Mouse (Mus musculus) ES-E14 (cell line): ENCODE measurements at regions not wholly inside any gene's neighbourhood (a gene's known extent, or its start where the extent isn't known, plus 50 kb on each side); places are given as distances from the start of the nearest gene placed in this dataset.
"Not testable (repeated sequence)": the region's sequence is repeated elsewhere in the genome, so short reads cannot be mapped to it uniquely, and the experiment has no call there.

ENCODE experiments used
- DNase-seq: peaks from one replicate; pipeline ENCODE4 v3.0.0-alpha.2; 2013; ENCODE audit warnings: low read depth, low spot score
- H3K27ac ChIP-seq: 2 replicates; pipeline ENCODE4 v1.5.1; 2012; ENCODE audit warnings: low read depth, mild to moderate bottlenecking, low read length, moderate library complexity, mixed read lengths; ENCODE audit not compliant: poor library complexity, insufficient read depth, severe bottlenecking
- H3K36me3 ChIP-seq: 2 replicates; pipeline ENCODE4 v1.6.1; 2012; ENCODE audit warnings: mild to moderate bottlenecking, low read length, moderate library complexity, mixed read lengths; ENCODE audit not compliant: control insufficient read depth, poor library complexity, insufficient read depth, severe bottlenecking
- H3K4me1 ChIP-seq, 2 experiments: fragments of 150-350 bp in 1 of 2; sonication (generic) in 1 of 2; 2 replicates each; pipeline ENCODE4 v1.6.1; 2012; ENCODE audit warnings: low read length in 2 of 2, mild to moderate bottlenecking in 1 of 2, mixed read lengths in 1 of 2; ENCODE audit not compliant: control insufficient read depth in 2 of 2, insufficient read depth in 2 of 2, poor library complexity in 1 of 2
- H3K4me3 ChIP-seq, 2 experiments: fragments of 150-350 bp in 1 of 2; sonication (generic) in 1 of 2; 2 replicates each; pipeline ENCODE4 v1.5.1; 2012; ENCODE audit warnings: low read length in 2 of 2, low read depth in 1 of 2, mild to moderate bottlenecking in 1 of 2, mixed read lengths in 1 of 2; ENCODE audit not compliant: insufficient read depth in 1 of 2, poor library complexity in 1 of 2, severe bottlenecking in 1 of 2
- H3K9ac ChIP-seq: 2 replicates; pipeline ENCODE4 v1.6.1; 2012; ENCODE audit warnings: low read depth, mild to moderate bottlenecking, low read length, mixed read lengths; ENCODE audit not compliant: poor library complexity, insufficient read depth, severe bottlenecking
- H3K9me3 ChIP-seq: fragments of 150-350 bp; sonication (generic); 2 replicates; pipeline ENCODE4 v1.6.1; 2012; ENCODE audit warnings: low read depth, mild to moderate bottlenecking, low read length; ENCODE audit not compliant: control insufficient read depth, insufficient read depth
- CHD2 ChIP-seq: IDR thresholded peaks from 2 replicates; pipeline ENCODE4 v1.6.1; 2014; ENCODE audit warnings: mild to moderate bottlenecking, low read depth, low read length, inconsistent platforms
- HCFC1 ChIP-seq: IDR thresholded peaks from 2 replicates; pipeline ENCODE4 v1.6.1; 2012; ENCODE audit warnings: low read length, inconsistent platforms, borderline replicate concordance; ENCODE audit not compliant: insufficient read depth
- MAFK ChIP-seq: IDR thresholded peaks from 2 replicates; pipeline ENCODE4 v1.6.1; 2014; ENCODE audit warnings: mild to moderate bottlenecking, low read depth, low read length, inconsistent platforms; ENCODE audit not compliant: insufficient read depth
- ZC3H11A ChIP-seq: IDR thresholded peaks from 2 replicates; pipeline ENCODE4 v1.6.1; 2012; ENCODE audit warnings: low read depth, mild to moderate bottlenecking, inconsistent platforms, low read length, borderline replicate concordance
- ZNF384 ChIP-seq: IDR thresholded peaks from 2 replicates; pipeline ENCODE4 v1.6.1; 2012; ENCODE audit warnings: low read depth, low read length, inconsistent platforms
- in situ Hi-C, 2 experiments: fragments of 600-800 bp; cut with MboI; formaldehyde crosslinking; loops; one replicate each; pipeline ENCODE4 v1.15.1; 2025; ENCODE audit warnings: low sequenced_read_pairs in 2 of 2, inconsistent platforms in 1 of 2; ENCODE audit not compliant: unreplicated experiment in 2 of 2

GRCm38 (mm10) chr14:96676213-96676612 lies 157.3 kb upstream of the Klhl1 start:
- Histone ChIP-seq H3K9ac (no peak overlapping the region), H3K36me3 (no peaks in the 10 kb centered on the region), H3K4me1 (no peaks in the 10 kb centered on the region), H3K9me3 (no peaks in the 10 kb centered on the region), H3K4me3 (no peak overlapping the region), H3K27ac (no peak overlapping the region)
- DNase-seq = no peak
- TF ChIP-seq MAFK (no peak), CHD2 (no peak), ZC3H11A (no peak), ZNF384 (no peak), HCFC1 (no peak)
- in situ Hi-C loops = no loop called here

- H3K4me3 ChIP-seq = no peak overlapping the region
- no peak for DNase-seq
- H3K9me3 ChIP-seq = no peaks in the 10 kb centered on the region
- no peaks in the 10 kb centered on the region for H3K36me3 ChIP-seq
- H3K9ac ChIP-seq = no peak overlapping the region
- no peak for TF ChIP-seq HCFC1
- no peak for TF ChIP-seq MAFK
- no peak for TF ChIP-seq ZC3H11A
- TF ChIP-seq ZNF384 = no peak
- H3K4me1 ChIP-seq = no peaks in the 10 kb centered on the region
- no peak overlapping the region for H3K27ac ChIP-seq
- in situ Hi-C loops = no loop called here
Observed at GRCm38 (mm10) chr14:96668635-96669034, 149.7 kb upstream of the Klhl1 start.

- TF ChIP-seq HCFC1 (no peak), MAFK (no peak), CHD2 (no peak), ZC3H11A (no peak), ZNF384 (no peak)
- in situ Hi-C loops = no loop called here
- DNase-seq = no peak
- Histone ChIP-seq H3K4me1 (no peaks in the 10 kb centered on the region), H3K4me3 (no peak overlapping the region), H3K36me3 (no peaks in the 10 kb centered on the region), H3K9ac (no peak overlapping the region), H3K9me3 (no peaks in the 10 kb centered on the region), H3K27ac (no peak overlapping the region)
Observed at GRCm38 (mm10) chr14:96656500-96656899, 137.6 kb upstream of the Klhl1 start.

- Histone ChIP-seq H3K4me1 (no peaks in the 10 kb centered on the region), H3K36me3 (no peaks in the 10 kb centered on the region), H3K27ac (no peak overlapping the region), H3K9me3 (no peaks in the 10 kb centered on the region), H3K4me3 (no peak overlapping the region), H3K9ac (no peak overlapping the region)
- TF ChIP-seq CHD2 = no peak
- TF ChIP-seq ZC3H11A = no peak
- TF ChIP-seq ZNF384 = no peak
- no peak for TF ChIP-seq MAFK
- no peak for TF ChIP-seq HCFC1
- no peak for DNase-seq
- in situ Hi-C loops = no loop called here
Observed at GRCm38 (mm10) chr14:96630291-96630690, 111.4 kb upstream of the Klhl1 start.

GRCm38 (mm10) chr14:96606736-96607135 lies 87.8 kb upstream of the Klhl1 start:
- Histone ChIP-seq H3K4me1 (no peaks in the 10 kb centered on the region), H3K9me3 (no peaks in the 10 kb centered on the region), H3K9ac (no peak overlapping the region), H3K4me3 (no peak overlapping the region), H3K36me3 (no peaks in the 10 kb centered on the region), H3K27ac (no peak overlapping the region)
- in situ Hi-C loops = no loop called here
- DNase-seq = no peak
- no peak for TF ChIP-seq CHD2
- no peak for TF ChIP-seq MAFK
- TF ChIP-seq ZC3H11A = no peak
- no peak for TF ChIP-seq HCFC1
- no peak for TF ChIP-seq ZNF384

- in situ Hi-C loops, H3K4me3 ChIP-seq, H3K4me1 ChIP-seq, H3K9ac ChIP-seq, H3K9me3 ChIP-seq, DNase-seq, H3K27ac ChIP-seq, H3K36me3 ChIP-seq: not testable (repeated sequence)
Observed at GRCm38 (mm10) chr14:96601092-96601491, 82.2 kb upstream of the Klhl1 start.
